8 mouse cellular contexts compared by ENCODE assay signal in the genomic region with DNA sequence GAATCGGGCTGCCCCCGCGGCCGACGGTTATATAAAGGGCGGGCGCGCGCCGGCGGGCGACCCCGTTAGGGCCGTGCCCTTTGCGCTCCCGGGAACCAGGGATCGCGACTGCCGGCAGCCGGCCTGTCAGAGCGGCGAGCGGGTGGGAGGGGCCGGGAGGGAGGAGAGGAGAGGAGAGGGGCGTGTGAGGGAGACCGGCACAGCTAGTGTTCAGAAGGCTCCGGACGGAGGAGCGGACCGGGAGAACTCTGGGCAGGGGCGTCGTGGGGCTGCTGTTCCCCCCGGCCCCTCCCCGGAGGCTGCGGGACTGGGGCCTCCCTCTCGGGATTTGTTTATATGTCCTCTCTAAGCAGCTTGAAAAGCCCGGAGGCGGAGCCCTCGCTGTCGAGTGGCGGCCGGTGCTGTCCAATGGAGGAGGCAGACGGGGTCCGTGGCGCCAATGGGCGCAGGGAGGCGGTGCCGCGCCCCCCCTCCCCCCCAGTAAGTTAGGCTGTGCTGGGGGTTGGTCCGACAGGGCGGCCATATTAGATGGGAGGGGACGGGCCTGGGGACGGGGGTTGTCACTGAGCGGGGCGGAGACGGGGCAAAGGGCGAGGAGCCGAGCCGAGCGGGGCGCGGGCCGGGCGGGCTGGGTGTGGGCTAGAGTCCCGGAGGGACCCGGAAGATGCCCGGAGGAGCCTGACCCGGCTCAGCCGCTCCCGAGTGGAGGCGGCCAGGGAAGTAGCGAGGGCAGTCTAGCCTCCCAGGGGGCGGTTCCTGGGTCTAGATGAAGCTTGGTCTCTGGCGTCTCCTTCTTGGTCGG. TPM values are rescaled to one million over a fixed set of nuclear protein-coding genes. Genes with fewer than 3 reads are reported as not detected.
DNase-seq lines count a peak whose midpoint lies in the region; ATAC-seq lines count a peak whose summit lies in the region.

No protein-coding gene starts in this region.

- H3K4me2 ChIP-seq in kidney, embryonic 15.5 days: peak overlapping the region; percentile 69

- under 1% methylated on average over 72 of the region's 75 CpGs for WGBS in heart, embryonic 10.5 days
- WGBS in kidney, embryonic 15.5 days: under 1% methylated on average over 73 of the region's 75 CpGs

- H3K4me3 ChIP-seq in heart, embryonic 10.5 days: peak overlapping the region; percentile 100
- peak overlapping the region; percentile 99 for H3K4me3 ChIP-seq in kidney, embryonic 15.5 days (replicated peaks)

- H3K27ac ChIP-seq in heart, embryonic 10.5 days: peak overlapping the region; percentile 89
- H3K27ac ChIP-seq in kidney, embryonic 15.5 days: peak overlapping the region; percentile 93

- peak overlapping the region; percentile 71 for H3K9ac ChIP-seq in kidney, embryonic 15.5 days

- H3K36me3 ChIP-seq in heart, embryonic 10.5 days: no peaks in the 10 kb centered on the region
- H3K36me3 ChIP-seq in kidney, embryonic 15.5 days: no peaks in the 10 kb centered on the region

- peak; percentile 82 for ATAC-seq in erythroblast, adult 5-6 weeks (replicated peaks; ENCODE audit: low FRiP score, poor library complexity, severe bottlenecking)
- ATAC-seq in kidney, embryonic 15.5 days (replicated peaks; ENCODE audit: low FRiP score): peak; percentile 98
- ATAC-seq in monocyte, adult 5-6 weeks (replicated peaks; ENCODE audit: insufficient number of reproducible peaks, low FRiP score, low TSS enrichment, poor library complexity, severe bottlenecking): peak; percentile 79

- peak; percentile 94 to 95 for DNase-seq in B cell, adult 2 months
- DNase-seq in brain, adult 2 months (ENCODE audit: low read depth, low spot score): peak; percentile 99
- peak; percentile 99 for DNase-seq in heart, embryonic 10.5 days (ENCODE audit: low spot score)
- DNase-seq in liver: peak; percentile 98
- peak; percentile 95 to 96 for DNase-seq in spleen, postnatal 4 days (ENCODE audit: low spot score in 2 of 2)

- peaks cover 11% of the 10 kb centered on the region for H3K4me1 ChIP-seq in heart, embryonic 10.5 days
- H3K4me1 ChIP-seq in kidney, embryonic 15.5 days: peaks cover 3% of the 10 kb centered on the region; the same call in 1 of the 2 replicates

- no peaks in the 10 kb centered on the region for H3K9me3 ChIP-seq in heart, embryonic 10.5 days
- no peaks in the 10 kb centered on the region for H3K9me3 ChIP-seq in kidney, embryonic 15.5 days (replicated peaks)

- no peaks in the 10 kb centered on the region for H3K27me3 ChIP-seq in heart, embryonic 10.5 days (ENCODE audit: insufficient read depth, poor library complexity, severe bottlenecking)
- no peaks in the 10 kb centered on the region for H3K27me3 ChIP-seq in kidney, embryonic 15.5 days

RNA-seq across cellular contexts. Expression of gene Crebrf, which starts 0.7 kb away (rescaled TPM):
- 25.9 and 33.4 TPM in 2 replicates for total RNA-seq in erythroblast, adult 5-6 weeks (2015; ENCODE audit: low replicate concordance)
- total RNA-seq in erythroblast, adult 5-6 weeks (2017; ENCODE audit: low replicate concordance): 65.0 and 158 TPM in 2 replicates
- polyA plus RNA-seq in heart, embryonic 10.5 days (2016; fragmentation: Nextera tagmentation; extraction: Ambion mirVana): 2.7 and 4.5 TPM in 2 replicates
- 7.0 and 9.0 TPM in 2 replicates for polyA plus RNA-seq in kidney, embryonic 15.5 days (2015; fragmentation: Nextera tagmentation; extraction: Ambion mirVana)
- 79.3 to 106 TPM (median 83.5 TPM) in 3 replicates for total RNA-seq in monocyte, adult 5-6 weeks (2017)

RNA-seq across cellular contexts. Expression of gene Atp6v0e, which starts 53.1 kb away (rescaled TPM):
- total RNA-seq in erythroblast, adult 5-6 weeks (2015; ENCODE audit: low replicate concordance): 119 and 130 TPM in 2 replicates
- total RNA-seq in erythroblast, adult 5-6 weeks (2017; ENCODE audit: low replicate concordance): 100 and 176 TPM in 2 replicates
- 189 and 213 TPM in 2 replicates for polyA plus RNA-seq in heart, embryonic 10.5 days (2016; fragmentation: Nextera tagmentation; extraction: Ambion mirVana)
- 211 and 224 TPM in 2 replicates for polyA plus RNA-seq in kidney, embryonic 15.5 days (2015; fragmentation: Nextera tagmentation; extraction: Ambion mirVana)
- total RNA-seq in monocyte, adult 5-6 weeks (2017): 314 to 369 TPM (median 315 TPM) in 3 replicates

Comparison
In these comparisons a context has a peak if more than half of its experiments do, and no peak if none do; other contexts are left out.
1. Peak in every context shown above with its lines: DNase-seq, ATAC-seq, H3K4me3 ChIP-seq and H3K27ac ChIP-seq.